Mouse (Mus musculus): ENCODE measurements around the gene Nup188.

The Nup188 gene

GRCm38 (mm10) chr2:30256616-30257350, 29.4 kb upstream of the Nup188 start:
- no peak for DNase-seq (ENCODE audit: low spot score)

GRCm38 (mm10) chr2:30257699-30258460, 28.3 kb upstream of the Nup188 start:
- no peak for DNase-seq (ENCODE audit: low spot score)

GRCm38 (mm10) chr2:30258600-30258999, 27.6 kb upstream of the Nup188 start:
- no peak for DNase-seq (ENCODE audit: low spot score)

- DNase-seq (ENCODE audit: low spot score) = no peak
Observed at GRCm38 (mm10) chr2:30259131-30260064, 26.8 kb upstream of the Nup188 start.

GRCm38 (mm10) chr2:30261064-30261736, 25.0 kb upstream of the Nup188 start:
- no peak for DNase-seq (ENCODE audit: low spot score)

GRCm38 (mm10) chr2:30261921-30262839, 24.0 kb upstream of the Nup188 start:
- no peak for DNase-seq (ENCODE audit: low spot score)

DNA sequence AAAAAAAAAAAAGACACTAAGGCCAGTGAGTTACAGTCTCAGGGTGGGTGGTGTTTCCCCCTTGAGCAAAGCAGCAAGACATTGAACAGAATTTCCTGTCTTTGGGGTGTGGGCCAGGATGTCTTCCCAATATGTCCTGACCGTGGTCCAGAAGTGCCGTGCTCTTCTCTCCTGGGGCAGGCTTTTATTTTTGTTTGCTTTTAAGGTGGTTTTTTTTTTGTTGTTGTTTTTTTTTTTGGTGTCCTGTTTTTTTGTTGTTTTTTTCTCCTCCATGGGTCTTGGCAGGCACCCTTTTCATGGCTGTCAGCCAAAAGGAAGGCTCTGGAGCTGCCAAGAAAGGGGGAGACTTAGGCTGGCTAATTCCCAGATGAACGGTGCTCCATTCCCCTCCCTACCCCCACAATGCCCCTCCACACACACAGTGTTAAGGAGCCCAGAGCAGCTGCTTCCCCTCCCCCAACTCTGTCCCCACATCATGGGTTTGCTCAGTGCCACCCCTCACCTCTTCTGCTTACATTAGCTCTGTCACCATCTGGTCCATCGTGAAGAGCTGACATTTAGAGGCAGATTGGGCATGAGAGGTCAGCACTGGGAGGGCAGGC, 23.3 kb upstream of the Nup188 start:
- no peak for DNase-seq (ENCODE audit: low spot score)

DNA sequence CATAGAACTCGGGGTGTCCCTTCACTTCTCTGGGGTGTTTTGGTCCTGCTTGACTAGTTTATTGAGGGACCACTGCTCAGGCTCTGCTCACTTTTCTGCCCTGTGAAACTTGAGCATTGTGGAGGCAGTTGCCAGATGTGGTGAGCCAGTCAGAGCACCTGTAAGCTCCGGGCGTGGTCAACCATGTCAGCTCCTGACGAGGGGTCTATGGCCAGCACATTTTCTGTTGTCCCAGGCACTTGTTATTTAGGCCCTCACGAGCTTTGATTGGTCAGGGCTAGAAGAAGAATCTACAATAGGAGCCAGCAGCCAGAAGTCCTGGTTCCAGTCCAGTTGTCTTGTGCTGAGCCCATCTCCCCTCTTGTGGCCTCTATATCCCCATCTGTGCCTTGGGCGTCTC, 22.4 kb upstream of the Nup188 start:
- no peak for DNase-seq (ENCODE audit: low spot score)

- DNase-seq (ENCODE audit: low spot score) = peak; percentile 31
Observed at GRCm38 (mm10) chr2:30264671-30265519, 21.3 kb upstream of the Nup188 start.

- no peak for DNase-seq (ENCODE audit: low spot score)
Observed at GRCm38 (mm10) chr2:30265767-30266253, 20.4 kb upstream of the Nup188 start, which contains the start of gene Phyhd1. Gene Phyhd1, plus strand, starts transcription at chr2:30266203.

- DNase-seq (ENCODE audit: low spot score) = peak; percentile 56
Observed at GRCm38 (mm10) chr2:30266392-30266941, 19.7 kb upstream of the Nup188 start.

GRCm38 (mm10) chr2:30267466-30267865, 18.7 kb upstream of the Nup188 start:
- DNase-seq (ENCODE audit: low spot score) = no peak

GRCm38 (mm10) chr2:30268371-30268770, 17.8 kb upstream of the Nup188 start:
- no peak for DNase-seq (ENCODE audit: low spot score)

- DNase-seq (ENCODE audit: low spot score) = no peak
Observed at GRCm38 (mm10) chr2:30269241-30269990, 16.8 kb upstream of the Nup188 start.

GRCm38 (mm10) chr2:30270134-30270533, 16.1 kb upstream of the Nup188 start:
- DNase-seq (ENCODE audit: low spot score) = peak; percentile 82

- DNase-seq (ENCODE audit: low spot score) = no peak
Observed at GRCm38 (mm10) chr2:30280743-30281142, 5.5 kb upstream of the Nup188 start, which contains the start of gene Gm28038. Gene Gm28038, plus strand, starts transcription at chr2:30281043.

DNA sequence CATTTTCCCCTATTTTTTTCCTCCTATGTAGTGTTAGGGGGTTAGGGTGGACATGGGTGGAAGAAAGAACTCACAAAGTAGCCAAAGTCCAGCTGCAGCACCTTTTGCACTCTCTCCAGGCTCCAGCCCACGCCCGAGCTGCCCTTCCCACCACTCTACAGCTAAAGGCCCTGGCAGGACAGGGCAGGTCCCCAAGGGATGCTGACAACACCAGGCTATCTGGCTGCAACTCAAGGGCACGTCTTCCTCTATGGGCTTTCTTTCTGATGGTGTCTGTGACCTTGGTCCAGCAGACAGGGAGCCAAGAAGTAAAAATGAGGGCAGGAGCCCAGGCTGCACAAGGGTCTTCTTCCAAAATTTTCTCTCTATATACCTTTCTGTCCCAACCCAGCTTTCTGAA, 4.5 kb upstream of the Nup188 start:
- DNase-seq (ENCODE audit: low spot score) = no peak

GRCm38 (mm10) chr2:30283193-30283592, 3.0 kb upstream of the Nup188 start:
- DNase-seq (ENCODE audit: low spot score) = no peak
